Mouse (Mus musculus) liver, postnatal 0 days (tissue): ENCODE data around the gene Astn1. TPM values are rescaled to one million over a fixed set of nuclear protein-coding genes. Genes with fewer than 3 reads are reported as not detected.

Experiments used
- ATAC-seq: fragments of 200-750 bp; cut with Nextera tagmentation; 2 replicates; pipeline ENCODE4 v1.8.0; 2017; ENCODE audit warnings: mild to moderate bottlenecking, moderate library complexity
- DNase-seq: peaks from one replicate; pipeline ENCODE4 v3.0.0-alpha.2; 2016
- H3K27ac ChIP-seq: fragments of 300-500 bp; sonication (generic); 2 replicates; pipeline ENCODE4 v1.5.1; 2014; ENCODE audit warnings: antibody characterized with exemption, moderate library complexity, mild to moderate bottlenecking, low read depth
- H3K27me3 ChIP-seq: fragments of 300-500 bp; sonication (generic); 2 replicates; pipeline ENCODE4 v1.6.1; 2014; ENCODE audit warnings: low read length, control low read depth, mixed read lengths; ENCODE audit not compliant: insufficient read depth
- H3K36me3 ChIP-seq: fragments of 300-500 bp; sonication (generic); replicated peaks from 2 replicates; pipeline ENCODE4 v1.6.1; 2014; ENCODE audit warnings: mild to moderate bottlenecking, control low read depth, low read length, moderate library complexity, mixed read lengths; ENCODE audit not compliant: insufficient read depth
- H3K4me1 ChIP-seq: fragments of 300-500 bp; sonication (generic); 2 replicates; pipeline ENCODE4 v1.6.1; 2014; ENCODE audit warnings: antibody characterized with exemption, mild to moderate bottlenecking, control low read depth; ENCODE audit not compliant: insufficient read depth
- H3K4me2 ChIP-seq: fragments of 300-500 bp; sonication (generic); 2 replicates; pipeline ENCODE4 v1.6.1; 2014; ENCODE audit warnings: low read depth, mild to moderate bottlenecking, low read length, moderate library complexity, mixed read lengths
- H3K4me3 ChIP-seq: fragments of 300-500 bp; sonication (generic); 2 replicates; pipeline ENCODE4 v1.5.1; 2014; ENCODE audit warnings: low read depth, low read length
- H3K9ac ChIP-seq: fragments of 300-500 bp; sonication (generic); replicated peaks from 2 replicates; pipeline ENCODE4 v1.6.1; 2014; ENCODE audit warnings: mild to moderate bottlenecking, moderate library complexity
- H3K9me3 ChIP-seq: fragments of 300-500 bp; sonication (generic); 2 replicates; pipeline ENCODE4 v1.6.1; 2016; ENCODE audit warnings: mild to moderate bottlenecking, control low read depth, low read length, mixed read lengths
- CTCF ChIP-seq: sonication (generic); IDR thresholded peaks from 2 replicates; pipeline ENCODE4 v1.5.1; 2016; ENCODE audit warnings: antibody characterized with exemption, low read depth
- EP300 ChIP-seq: IDR thresholded peaks from 2 replicates; pipeline ENCODE4 v1.6.1; 2016; ENCODE audit warnings: antibody characterized with exemption, low read depth, mild to moderate bottlenecking
- WGBS: fragments of 180-500 bp; shearing (Covaris S2); extraction: QIAGEN DNeasy Blood & Tissue Kit; methylation state at CpG from one replicate; pipeline ENCODE4 v1.1.7; 2014; ENCODE audit not compliant: insufficient replicate concordance; 5-methylcytosine and 5-hydroxymethylcytosine counted together
- polyA plus RNA-seq: library from polyadenylated mRNA; unstranded; fragments of >200 nt; fragmentation: Nextera tagmentation; extraction: Ambion mirVana; gene quantifications from 2 replicates; pipeline ENCODE4 v1.2.1, GENCODE M21; 2015

Astn1 gene
- polyA plus RNA-seq, 1 experiment from 2014 or later = not detected

- H3K9ac ChIP-seq = no peak overlapping the region
- H3K27ac ChIP-seq = no peak overlapping the region
- no peak for TF ChIP-seq CTCF
- TF ChIP-seq EP300 = no peak
- no peaks in the 10 kb centered on the region for H3K4me1 ChIP-seq
- no peak overlapping the region for H3K4me3 ChIP-seq
- no peak for DNase-seq
- H3K9me3 ChIP-seq = no peaks in the 10 kb centered on the region
- no peaks in the 10 kb centered on the region for H3K36me3 ChIP-seq
- H3K27me3 ChIP-seq = no peaks in the 10 kb centered on the region
- no peak overlapping the region for H3K4me2 ChIP-seq
- 59% methylated on average over 10 of the region's 10 CpGs for WGBS
- ATAC-seq = no peak
Measured at GRCm38 (mm10) chr1:158405899-158406769, 44.1 kb downstream of the Astn1 start.

- TF ChIP-seq CTCF = no peak
- no peak for TF ChIP-seq EP300
- Histone ChIP-seq H3K36me3 (no peaks in the 10 kb centered on the region), H3K27ac (no peak overlapping the region), H3K4me2 (no peak overlapping the region), H3K9ac (no peak overlapping the region), H3K4me1 (no peaks in the 10 kb centered on the region), H3K4me3 (no peak overlapping the region), H3K9me3 (no peaks in the 10 kb centered on the region), H3K27me3 (no peaks in the 10 kb centered on the region)
- ATAC-seq (no peak), DNase-seq (no peak)
- 64% methylated on average over 2 of the region's 2 CpGs for WGBS
Measured at GRCm38 (mm10) chr1:158408124-158408523, 46.1 kb downstream of the Astn1 start.

GRCm38 (mm10) chr1:158411146-158411545, 49.1 kb downstream of the Astn1 start:
- H3K27me3 ChIP-seq = no peaks in the 10 kb centered on the region
- WGBS = 65% methylated on average over 3 of the region's 3 CpGs
- no peak for DNase-seq
- no peak overlapping the region for H3K27ac ChIP-seq
- TF ChIP-seq CTCF (no peak), EP300 (no peak)
- H3K4me3 ChIP-seq = no peak overlapping the region
- no peak overlapping the region for H3K4me2 ChIP-seq
- H3K36me3 ChIP-seq = no peaks in the 10 kb centered on the region
- no peaks in the 10 kb centered on the region for H3K9me3 ChIP-seq
- no peaks in the 10 kb centered on the region for H3K4me1 ChIP-seq
- ATAC-seq = no peak
- H3K9ac ChIP-seq = no peak overlapping the region

- no peak for ATAC-seq
- 83% methylated on average over 2 of the region's 2 CpGs for WGBS
Measured at GRCm38 (mm10) chr1:158414198-158414597, 52.1 kb downstream of the Astn1 start.

GRCm38 (mm10) chr1:158421451-158421850, 59.4 kb downstream of the Astn1 start:
- DNase-seq (no peak), ATAC-seq (no peak)
- no peaks in the 10 kb centered on the region for H3K27me3 ChIP-seq
- H3K36me3 ChIP-seq = no peaks in the 10 kb centered on the region
- H3K9ac ChIP-seq = no peak overlapping the region
- no peak overlapping the region for H3K4me2 ChIP-seq
- WGBS = 74% methylated on average over 8 of the region's 8 CpGs
- no peak overlapping the region for H3K27ac ChIP-seq
- no peaks in the 10 kb centered on the region for H3K4me1 ChIP-seq
- peaks cover 2% of the 10 kb centered on the region; the same call in 1 of the 2 replicates for H3K9me3 ChIP-seq
- no peak overlapping the region for H3K4me3 ChIP-seq
- no peak for TF ChIP-seq EP300

More at GRCm38 (mm10) chr1:158414198-158414597, 52.1 kb downstream of the Astn1 start:
- TF ChIP-seq CTCF (no peak), EP300 (no peak)
- H3K9me3 ChIP-seq = peaks cover 2% of the 10 kb centered on the region; the same call in 1 of the 2 replicates
- no peak overlapping the region for H3K27ac ChIP-seq
- H3K4me3 ChIP-seq = no peak overlapping the region
- no peaks in the 10 kb centered on the region for H3K27me3 ChIP-seq
- no peak overlapping the region for H3K4me2 ChIP-seq
- no peaks in the 10 kb centered on the region for H3K4me1 ChIP-seq
- no peak overlapping the region for H3K9ac ChIP-seq
- H3K36me3 ChIP-seq = no peaks in the 10 kb centered on the region
- DNase-seq = no peak

- H3K9ac ChIP-seq = no peak overlapping the region
- no peaks in the 10 kb centered on the region for H3K36me3 ChIP-seq
- no peak overlapping the region for H3K4me2 ChIP-seq
- peaks cover 2% of the 10 kb centered on the region; the same call in 1 of the 2 replicates for H3K9me3 ChIP-seq
- no peaks in the 10 kb centered on the region for H3K4me1 ChIP-seq
- no peak overlapping the region for H3K27ac ChIP-seq
- no peak for DNase-seq
- WGBS = 55% methylated on average over 1 of the region's 1 CpGs
- TF ChIP-seq EP300 (no peak), CTCF (no peak)
- H3K4me3 ChIP-seq = no peak overlapping the region
- H3K27me3 ChIP-seq = no peaks in the 10 kb centered on the region
- no peak for ATAC-seq
Measured at GRCm38 (mm10) chr1:158422739-158423138, 60.7 kb downstream of the Astn1 start.
